Mouse (Mus musculus) mesoderm, embryonic 11.5 days (tissue): Measurements from ENCODE around the gene Uqcrh.

Source experiments
- DNase-seq: peaks from one replicate; pipeline ENCODE4 v3.0.0-alpha.2; 2012; ENCODE audit warnings: low read depth, low spot score

The Uqcrh gene

DNA sequence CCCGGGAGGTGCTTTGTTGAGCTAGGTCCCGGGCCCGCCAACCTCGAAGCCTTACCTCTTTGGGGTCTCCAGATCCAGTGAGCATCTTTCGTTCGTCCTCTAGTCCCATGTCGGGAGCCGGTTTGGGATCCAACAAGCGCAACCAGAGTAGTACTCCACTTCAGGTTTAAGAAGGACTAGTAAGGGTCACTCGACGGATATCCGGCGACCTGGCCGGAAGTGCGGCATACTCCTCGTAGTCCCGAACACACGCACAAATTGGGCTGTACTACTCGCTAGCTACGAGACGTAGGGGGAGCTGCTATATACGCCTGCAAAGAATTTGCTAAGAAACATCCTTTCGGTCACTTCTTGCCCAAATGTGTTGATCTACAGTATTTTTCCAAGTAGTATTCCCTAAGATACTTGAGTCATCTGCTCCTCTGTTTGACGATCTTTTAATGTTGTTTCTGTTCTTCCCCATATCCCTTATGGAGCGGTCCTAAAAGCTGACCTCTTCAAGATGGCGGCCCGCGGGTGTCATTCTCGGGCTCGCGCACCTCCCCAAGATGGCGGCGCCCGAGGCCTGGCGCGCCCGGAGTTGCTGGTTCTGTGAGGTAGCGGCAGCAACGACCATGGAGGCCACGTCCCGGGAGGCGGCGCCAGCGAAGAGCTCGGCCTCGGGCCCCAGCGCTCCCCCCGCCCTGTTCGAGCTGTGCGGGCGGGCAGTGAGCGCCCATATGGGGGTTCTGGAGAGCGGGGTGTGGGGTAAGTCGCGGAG, at the start of gene Uqcrh, which contains the start of gene Lrrc41:
Gene Uqcrh (minus strand): TSS at position 211 of the 760 bp plus-strand sequence.
Gene Lrrc41 (plus strand): TSS at position 409 of the 760 bp plus-strand sequence.
- DNase-seq: peak; percentile 97

GRCm38 (mm10) chr4:116123602-116124519, 49.0 kb upstream of the Uqcrh start, which contains the start of the genes Rad54l and Pomgnt1:
Gene Rad54l, minus strand, starts transcription at chr4:116123690.
Gene Pomgnt1, plus strand, starts transcription at chr4:116123840.
- peak; percentile 96 for DNase-seq

DNA sequence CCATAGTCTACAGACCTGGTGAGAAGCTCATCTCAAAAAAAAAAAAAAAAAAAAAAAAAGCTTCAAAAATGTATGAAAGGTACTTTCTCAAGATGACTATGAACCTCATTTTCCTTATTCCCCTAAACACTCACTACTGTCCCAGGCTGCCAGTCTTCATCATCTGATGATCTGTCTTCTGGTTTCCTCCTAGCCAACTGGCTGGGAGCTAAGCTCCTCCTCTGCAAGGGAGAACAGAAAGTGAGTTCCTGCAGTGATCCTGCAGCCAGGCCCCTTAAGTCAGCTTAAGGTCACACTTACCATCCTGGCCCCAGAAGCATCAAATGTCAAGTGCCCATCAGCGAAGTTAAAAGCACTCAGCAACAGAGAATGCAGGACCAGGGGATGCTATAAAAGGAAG, 47.9 kb upstream of the Uqcrh start:
- no peak for DNase-seq

DNA sequence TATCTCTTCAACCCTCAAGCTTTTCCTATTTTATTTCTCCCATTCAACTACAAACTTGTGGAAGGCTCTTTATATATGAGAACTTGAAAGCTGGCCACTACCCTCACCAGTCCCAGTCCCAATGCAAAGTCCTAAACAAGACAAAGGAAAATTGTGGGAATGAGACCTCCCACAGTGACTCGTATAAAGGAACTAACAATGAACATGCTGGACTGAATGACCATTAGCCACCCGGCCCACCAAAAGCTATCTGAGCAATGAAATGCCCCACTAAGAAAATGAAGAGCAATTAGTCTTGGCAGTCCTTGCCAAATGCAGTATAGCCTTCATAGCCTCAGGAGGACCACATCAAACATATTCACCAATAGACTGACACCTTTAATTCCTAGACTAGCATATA, 36.6 kb upstream of the Uqcrh start:
- DNase-seq: no peak

- no peak for DNase-seq
Observed at GRCm38 (mm10) chr4:116110695-116111094, 35.8 kb upstream of the Uqcrh start.

GRCm38 (mm10) chr4:116105278-116105677, 30.4 kb upstream of the Uqcrh start:
- DNase-seq: no peak

GRCm38 (mm10) chr4:116100959-116101358, 26.1 kb upstream of the Uqcrh start:
- no peak for DNase-seq

DNA sequence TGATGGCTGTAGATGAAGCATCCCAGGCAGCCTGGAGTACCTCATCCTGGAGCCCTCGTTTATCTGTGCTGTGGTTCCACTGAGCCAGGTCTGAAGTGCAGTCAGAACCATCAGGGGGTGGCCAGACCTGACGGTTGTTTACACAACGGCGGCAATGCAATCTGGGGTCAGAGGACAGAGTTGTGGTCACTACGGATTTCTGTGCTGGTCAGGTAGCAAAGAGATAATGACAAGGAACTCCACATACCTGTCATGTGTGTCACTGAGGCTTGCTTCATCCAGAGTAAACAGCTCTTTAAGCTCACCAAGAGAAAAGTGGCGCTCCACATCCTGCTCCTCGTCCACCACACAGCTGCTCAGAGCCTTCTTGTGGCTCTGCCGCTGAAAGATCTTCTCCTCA, 22.3 kb upstream of the Uqcrh start:
- no peak for DNase-seq

DNA sequence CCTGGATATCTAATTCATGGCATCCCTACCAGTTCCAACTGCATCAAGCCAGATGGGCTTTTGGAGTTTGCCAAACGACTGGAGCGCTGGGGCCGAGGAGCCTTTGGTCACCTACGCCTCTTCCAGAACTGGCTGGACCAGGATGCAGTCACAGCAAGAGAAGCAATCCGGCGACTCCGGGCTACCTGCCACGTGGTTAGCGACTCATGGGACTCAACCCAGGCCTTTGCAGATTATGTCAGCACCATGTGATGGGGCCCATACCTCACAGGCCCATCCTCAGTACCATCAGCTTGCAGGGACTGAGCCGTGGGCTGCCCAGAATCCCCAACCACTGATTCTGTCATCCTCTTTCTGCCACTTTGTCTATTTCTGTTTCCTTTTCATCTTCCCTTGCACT, 21.4 kb upstream of the Uqcrh start:
- DNase-seq: no peak

- no peak for DNase-seq
Observed at GRCm38 (mm10) chr4:116088510-116089249, 13.8 kb upstream of the Uqcrh start.

DNA sequence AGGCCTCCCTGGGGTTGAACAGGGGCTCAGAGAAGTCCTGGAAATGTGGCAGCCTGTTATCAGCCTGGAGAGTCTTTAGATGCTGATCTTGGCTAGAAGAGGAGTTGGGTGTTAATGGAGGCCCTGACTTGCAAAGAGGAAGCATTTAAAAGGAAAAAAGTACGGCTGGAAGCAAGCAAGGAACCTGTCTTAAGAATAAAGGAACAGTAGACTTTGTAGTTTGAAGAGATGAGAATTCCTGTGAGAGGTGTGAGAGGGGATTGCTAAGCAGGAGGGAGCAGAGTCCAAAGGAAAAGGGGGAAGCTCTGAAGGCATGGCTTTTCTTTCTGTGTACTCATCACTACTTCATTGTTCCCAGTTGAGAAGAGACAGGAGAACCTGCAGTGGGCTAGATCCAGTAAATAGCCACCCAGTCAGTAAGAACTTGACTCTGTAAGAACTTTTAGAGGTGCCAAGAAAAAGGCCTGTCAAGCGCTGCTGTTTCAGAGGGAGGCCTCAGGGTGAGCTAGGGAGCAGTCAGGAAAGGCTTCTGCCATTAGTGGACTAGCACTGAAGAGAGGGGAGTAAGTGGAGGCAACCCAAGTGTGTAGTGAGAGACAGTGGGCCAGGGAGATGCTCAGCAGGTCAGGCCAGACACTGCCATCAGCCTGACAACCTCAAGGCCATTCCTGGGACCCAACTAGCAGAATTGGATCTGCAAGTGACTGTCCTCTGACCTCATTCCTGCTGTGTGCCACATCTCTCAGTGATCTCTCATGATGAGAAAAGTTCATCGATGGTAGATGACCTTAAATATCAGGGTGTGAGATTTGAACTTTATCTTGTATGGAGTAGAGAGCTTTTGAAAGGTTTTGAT, 2.6 kb upstream of the Uqcrh start:
- no peak for DNase-seq

DNA sequence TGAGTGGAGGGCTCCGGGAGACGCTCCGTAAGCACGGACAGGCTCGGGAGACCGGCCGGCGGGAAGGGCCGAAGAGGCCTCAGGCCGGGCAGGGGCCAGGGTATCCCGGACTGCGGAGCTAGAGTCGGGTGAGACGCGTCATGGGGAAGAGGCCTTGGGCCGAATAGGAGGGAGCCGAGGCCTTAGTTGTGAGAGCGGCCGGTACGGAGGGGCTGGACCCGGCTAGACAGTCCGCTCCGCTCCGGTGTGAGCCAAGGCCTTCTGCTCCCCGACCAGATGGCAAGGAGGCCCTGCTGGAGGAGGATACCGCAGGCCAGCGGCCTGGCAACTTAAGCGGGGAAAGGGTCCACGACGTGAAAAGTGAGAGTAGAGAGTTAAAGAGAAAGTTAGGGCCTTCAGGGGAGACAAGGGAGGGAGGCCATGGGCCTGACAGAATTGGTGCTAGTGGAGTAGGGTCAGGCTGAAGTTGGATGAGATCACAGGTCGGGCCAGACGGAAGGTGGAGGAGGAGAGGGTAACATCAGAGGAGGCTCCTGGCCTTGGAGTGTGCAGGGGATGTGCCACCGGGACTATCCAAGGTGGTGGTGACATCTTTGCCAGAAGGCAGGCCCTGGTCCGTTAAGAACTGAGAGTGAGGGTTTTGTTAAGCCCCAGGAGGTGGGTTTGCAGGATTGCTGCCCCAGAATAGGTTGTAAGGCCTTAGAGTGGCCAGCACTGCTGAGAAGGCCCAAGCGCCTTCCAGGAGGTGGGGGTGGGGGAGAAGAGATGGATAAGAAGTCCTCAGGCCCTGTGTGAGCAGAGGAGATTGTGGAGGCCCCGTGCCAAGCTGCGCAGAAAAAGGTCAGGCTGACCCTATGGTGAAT, 1.7 kb upstream of the Uqcrh start:
- DNase-seq: peak; percentile 41

- peak; percentile 75 for DNase-seq
Observed at GRCm38 (mm10) chr4:116075631-116076368, 929 bp upstream of the Uqcrh start.

GRCm38 (mm10) chr4:116074145-116074675, 661 bp downstream of the Uqcrh start:
- DNase-seq: peak; percentile 7

- DNase-seq: no peak
Observed at GRCm38 (mm10) chr4:116073146-116073545, 1.7 kb downstream of the Uqcrh start.

GRCm38 (mm10) chr4:116070116-116070515, 4.8 kb downstream of the Uqcrh start:
- DNase-seq: no peak

GRCm38 (mm10) chr4:116063855-116064254, 11.0 kb downstream of the Uqcrh start:
- no peak for DNase-seq

GRCm38 (mm10) chr4:116059012-116059726, 15.7 kb downstream of the Uqcrh start:
- DNase-seq: no peak
